Mouse (Mus musculus) olfactory bulb, adult 2 months (tissue): ENCODE measurements around the gene Abi3bp. TPM values are rescaled to one million over a fixed set of nuclear protein-coding genes. Genes with fewer than 3 reads are reported as not detected.

Source experiments
- H3K27ac ChIP-seq: fragments of 200-500 bp; 2 replicates; pipeline ENCODE4 v1.5.1; 2012; ENCODE audit warnings: low read depth, low read length; ENCODE audit not compliant: insufficient read depth
- H3K4me1 ChIP-seq: fragments of 200-500 bp; 2 replicates; pipeline ENCODE4 v1.6.1; 2012; ENCODE audit warnings: low read length; ENCODE audit not compliant: control insufficient read depth, insufficient read depth
- H3K4me3 ChIP-seq: fragments of 200-500 bp; 2 replicates; pipeline ENCODE4 v1.5.1; 2012; ENCODE audit warnings: mild to moderate bottlenecking, low read depth, low read length, moderate library complexity; ENCODE audit not compliant: insufficient read depth
- CTCF ChIP-seq: fragments of 200-500 bp; IDR thresholded peaks from 2 replicates; pipeline ENCODE4 v1.5.1; 2012; ENCODE audit warnings: low read depth, mild to moderate bottlenecking, low read length, moderate library complexity; ENCODE audit not compliant: insufficient read depth
- POLR2A ChIP-seq: fragments of 200-500 bp; IDR thresholded peaks from 2 replicates; pipeline ENCODE4 v1.6.1; 2012; ENCODE audit warnings: mild to moderate bottlenecking, low read depth, low read length, moderate library complexity; ENCODE audit not compliant: insufficient read depth
- WGBS: fragments of 180-500 bp; shearing (Covaris S2); methylation state at CpG from one replicate; pipeline ENCODE4 v1.1.7; 2018; 5-methylcytosine and 5-hydroxymethylcytosine counted together
- polyA plus RNA-seq: library from polyadenylated mRNA; stranded (reverse); fragments of >200 nt; gene quantifications from 2 replicates; pipeline ENCODE4 v1.2.4, GENCODE M21; 2012; ENCODE audit warnings: low replicate concordance; ENCODE audit not compliant: missing spikeins, insufficient read depth, insufficient read length

Gene Abi3bp
- polyA plus RNA-seq, 1 experiment = not detected

- WGBS = 74% methylated on average over 12 of the region's 12 CpGs
- Histone ChIP-seq H3K4me1 (no peaks in the 10 kb centered on the region), H3K27ac (no peak overlapping the region), H3K4me3 (no peak overlapping the region)
- TF ChIP-seq CTCF (no peak), POLR2A (no peak)
Measured at GRCm38 (mm10) chr16:56655193-56655910, 177.7 kb downstream of the Abi3bp start.

GRCm38 (mm10) chr16:56658866-56659265 is 181.2 kb downstream of the Abi3bp start:
- no peaks in the 10 kb centered on the region for H3K4me1 ChIP-seq
- TF ChIP-seq CTCF = no peak
- no peak for TF ChIP-seq POLR2A
- H3K4me3 ChIP-seq = no peak overlapping the region
- no peak overlapping the region for H3K27ac ChIP-seq

- TF ChIP-seq POLR2A (no peak), CTCF (no peak)
- Histone ChIP-seq H3K4me3 (no peak overlapping the region), H3K27ac (no peak overlapping the region), H3K4me1 (no peaks in the 10 kb centered on the region)
- WGBS = 86% methylated on average over 5 of the region's 5 CpGs
Measured at GRCm38 (mm10) chr16:56669520-56669919, 191.8 kb downstream of the Abi3bp start.

- WGBS = 82% methylated on average over 8 of the region's 8 CpGs
- TF ChIP-seq CTCF (no peak), POLR2A (no peak)
- no peaks in the 10 kb centered on the region for H3K4me1 ChIP-seq
- H3K27ac ChIP-seq = no peak overlapping the region
- H3K4me3 ChIP-seq = no peak overlapping the region
Measured at GRCm38 (mm10) chr16:56670941-56671340, 193.3 kb downstream of the Abi3bp start.

GRCm38 (mm10) chr16:56673420-56673819 is 195.7 kb downstream of the Abi3bp start:
- 92% methylated on average over 2 of the region's 2 CpGs for WGBS
- Histone ChIP-seq H3K4me3 (no peak overlapping the region), H3K4me1 (no peaks in the 10 kb centered on the region), H3K27ac (no peak overlapping the region)
- TF ChIP-seq CTCF = no peak
- TF ChIP-seq POLR2A = no peak

- WGBS = 66% methylated on average over 4 of the region's 4 CpGs
- Histone ChIP-seq H3K4me3 (no peak overlapping the region), H3K27ac (no peak overlapping the region), H3K4me1 (no peaks in the 10 kb centered on the region)
- TF ChIP-seq CTCF = no peak
- no peak for TF ChIP-seq POLR2A
Measured at GRCm38 (mm10) chr16:56677146-56677545, 199.5 kb downstream of the Abi3bp start.

- 78% methylated on average over 8 of the region's 8 CpGs for WGBS
- no peak overlapping the region for H3K4me3 ChIP-seq
- H3K27ac ChIP-seq = no peak overlapping the region
- no peaks in the 10 kb centered on the region for H3K4me1 ChIP-seq
- no peak for TF ChIP-seq CTCF
Measured at GRCm38 (mm10) chr16:56681010-56681645, 203.4 kb downstream of the Abi3bp start.

- no peak for TF ChIP-seq POLR2A
- no peak for TF ChIP-seq CTCF
- H3K4me3 ChIP-seq = no peak overlapping the region
- no peaks in the 10 kb centered on the region for H3K4me1 ChIP-seq
- WGBS = 86% methylated on average over 5 of the region's 5 CpGs
- no peak overlapping the region for H3K27ac ChIP-seq
Measured at GRCm38 (mm10) chr16:56686747-56687146, 209.1 kb downstream of the Abi3bp start.

GRCm38 (mm10) chr16:56690715-56691114 is 213.0 kb downstream of the Abi3bp start:
- Histone ChIP-seq H3K27ac (no peak overlapping the region), H3K4me1 (no peaks in the 10 kb centered on the region), H3K4me3 (no peak overlapping the region)
- WGBS = 85% methylated on average over 7 of the region's 7 CpGs
- TF ChIP-seq POLR2A (no peak), CTCF (no peak)

- TF ChIP-seq POLR2A = no peak
- TF ChIP-seq CTCF = no peak
- Histone ChIP-seq H3K4me3 (no peak overlapping the region), H3K4me1 (no peaks in the 10 kb centered on the region), H3K27ac (no peak overlapping the region)
- 46% methylated on average over 2 of the region's 2 CpGs for WGBS
Measured at GRCm38 (mm10) chr16:56696448-56696847, 218.8 kb downstream of the Abi3bp start.
